Mouse (Mus musculus): ENCODE measurements around the gene Rnf215.
"Not testable (repeated sequence)": the region's sequence is repeated elsewhere in the genome, so short reads cannot be mapped to it uniquely, and the experiment has no call there.

Rnf215 gene

DNA sequence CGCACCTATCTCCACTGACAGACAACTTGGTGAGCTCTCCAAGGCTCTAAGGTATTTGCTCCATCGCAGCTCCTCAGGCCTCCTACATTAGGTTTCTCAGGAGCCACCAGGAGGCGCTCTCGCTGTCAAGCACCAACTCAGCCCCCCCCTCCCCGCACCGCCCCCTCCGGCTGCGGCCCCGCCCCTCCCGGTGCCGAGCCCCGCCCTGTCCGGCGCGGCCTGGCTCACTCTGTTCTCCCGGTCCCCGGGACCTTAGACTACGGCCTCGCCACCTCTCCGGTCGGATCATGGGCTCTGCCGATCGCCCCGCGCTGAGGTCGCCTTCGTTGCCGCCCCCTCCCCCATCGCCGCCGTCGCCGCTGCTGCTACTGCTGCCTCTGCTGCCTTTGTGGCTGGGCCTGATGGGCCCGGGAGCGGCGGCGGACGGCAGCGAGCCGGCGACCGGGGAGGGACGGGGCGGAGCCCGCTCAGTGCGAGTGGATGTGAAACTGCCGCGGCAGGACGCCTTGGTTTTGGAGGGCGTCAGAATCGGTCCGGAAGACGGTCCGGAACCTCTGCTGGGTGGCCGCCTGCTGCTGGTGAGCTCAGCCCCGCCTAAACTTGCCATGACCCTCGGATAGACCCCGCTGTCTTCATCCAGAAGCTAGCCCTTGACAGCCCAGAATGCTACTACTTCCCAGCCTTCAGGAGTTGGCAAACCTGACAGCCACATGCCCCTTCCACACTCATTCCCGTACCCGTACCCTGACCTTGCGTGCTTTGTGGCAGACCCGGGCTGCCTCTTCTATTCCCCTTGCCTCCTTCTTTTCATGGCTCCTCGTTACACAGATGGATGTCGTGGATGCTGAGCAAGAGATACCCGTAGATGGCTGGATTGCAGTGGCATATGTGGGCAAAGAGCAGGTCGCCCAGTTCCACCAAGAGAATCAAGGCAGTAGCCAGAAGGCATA lies at the start of gene Rnf215:
Rnf215 (plus strand) TSS at position 217 of the 950 bp plus-strand sequence.
- no peak for DNase-seq (ENCODE audit: extremely low read depth, low read depth, low spot score)

DNA sequence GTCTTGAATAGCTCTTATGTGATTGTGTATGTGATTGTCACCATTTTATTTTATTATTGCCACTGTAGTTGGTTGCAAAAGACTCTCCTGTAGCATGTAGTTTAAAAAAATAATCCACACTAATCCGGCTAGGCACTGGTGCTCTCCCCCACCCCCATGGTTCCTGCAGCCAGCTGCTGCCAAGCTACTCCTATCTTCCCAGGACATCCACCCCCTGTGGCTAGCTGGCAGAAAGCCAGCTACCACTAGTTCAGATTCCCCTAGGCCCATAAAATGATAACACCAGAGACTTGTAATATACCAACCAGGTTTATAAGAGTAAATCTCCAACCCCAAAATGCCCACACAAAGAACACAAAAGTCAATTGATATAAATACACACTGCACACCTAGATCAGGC lies 48.8 kb upstream of the Rnf215 start:
- no peak for DNase-seq (ENCODE audit: extremely low read depth, low read depth, low spot score)

DNA sequence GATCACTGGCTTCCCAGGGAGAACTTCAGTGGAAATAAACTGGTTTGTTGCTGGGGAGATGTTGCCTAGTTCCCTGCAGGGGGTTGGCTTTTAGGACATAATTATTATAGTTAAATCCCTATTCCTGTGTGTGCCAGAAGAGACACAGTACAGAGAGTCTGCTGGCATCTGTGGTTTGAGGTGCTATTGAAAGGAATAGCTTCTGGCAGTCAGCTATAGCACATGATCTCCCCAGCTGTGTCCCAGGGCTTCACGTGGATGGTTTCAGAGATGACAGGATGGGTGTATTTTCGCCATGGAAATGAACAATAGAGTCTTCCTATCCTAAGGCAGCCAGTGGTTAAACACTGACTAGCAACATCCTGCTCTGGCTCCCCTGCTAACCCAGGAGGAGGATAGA lies 47.7 kb upstream of the Rnf215 start:
- DNase-seq (ENCODE audit: extremely low read depth, low read depth, low spot score), result no peak

DNA sequence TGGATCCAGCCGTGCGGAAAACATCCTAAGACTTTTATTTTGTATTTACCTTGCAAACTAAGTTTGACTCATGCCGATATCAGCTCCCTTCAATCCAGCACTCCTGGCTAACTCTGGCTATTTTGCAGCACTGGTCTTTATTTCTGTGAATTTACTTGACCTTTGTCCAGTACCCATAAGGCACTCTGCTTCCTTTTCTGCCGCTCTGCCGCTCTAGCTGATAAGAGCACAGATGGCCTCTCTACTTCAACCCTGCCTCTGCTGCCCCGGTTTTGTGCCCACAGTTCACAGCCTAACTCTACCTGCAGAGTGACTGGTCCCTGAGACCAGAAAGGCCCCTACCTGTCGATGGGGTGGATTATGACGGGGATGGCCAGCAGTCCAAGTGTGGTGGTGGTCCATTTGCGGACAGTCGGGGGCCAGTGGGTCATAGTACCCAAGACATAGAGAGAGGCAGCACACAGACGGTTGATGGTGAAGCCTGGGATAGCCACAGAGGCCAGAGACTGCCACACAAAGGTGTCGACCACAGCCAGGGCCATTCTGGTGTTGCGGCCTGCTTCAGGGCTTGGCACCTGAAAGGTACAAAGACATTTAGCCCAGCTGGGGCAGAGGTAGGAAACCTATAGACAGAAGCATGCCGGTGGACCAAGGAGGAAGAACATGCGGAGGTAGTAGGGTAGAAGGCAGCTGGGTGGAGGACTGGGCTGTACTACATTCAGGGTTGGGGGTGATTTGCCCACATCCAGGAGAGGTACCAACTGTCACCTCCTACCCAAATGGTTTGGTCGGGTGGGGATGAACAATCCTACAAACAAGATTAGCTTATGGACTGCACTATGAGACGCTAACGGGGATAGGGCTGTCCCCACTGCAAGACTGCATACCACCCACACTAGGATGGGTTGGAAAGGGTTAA lies 41.3 kb upstream of the Rnf215 start:
- DNase-seq (ENCODE audit: extremely low read depth, low read depth, low spot score), result no peak

GRCm38 (mm10) chr11:4094378-4095170 lies 40.4 kb upstream of the Rnf215 start:
- no peak for DNase-seq (ENCODE audit: extremely low read depth, low read depth, low spot score)

DNA sequence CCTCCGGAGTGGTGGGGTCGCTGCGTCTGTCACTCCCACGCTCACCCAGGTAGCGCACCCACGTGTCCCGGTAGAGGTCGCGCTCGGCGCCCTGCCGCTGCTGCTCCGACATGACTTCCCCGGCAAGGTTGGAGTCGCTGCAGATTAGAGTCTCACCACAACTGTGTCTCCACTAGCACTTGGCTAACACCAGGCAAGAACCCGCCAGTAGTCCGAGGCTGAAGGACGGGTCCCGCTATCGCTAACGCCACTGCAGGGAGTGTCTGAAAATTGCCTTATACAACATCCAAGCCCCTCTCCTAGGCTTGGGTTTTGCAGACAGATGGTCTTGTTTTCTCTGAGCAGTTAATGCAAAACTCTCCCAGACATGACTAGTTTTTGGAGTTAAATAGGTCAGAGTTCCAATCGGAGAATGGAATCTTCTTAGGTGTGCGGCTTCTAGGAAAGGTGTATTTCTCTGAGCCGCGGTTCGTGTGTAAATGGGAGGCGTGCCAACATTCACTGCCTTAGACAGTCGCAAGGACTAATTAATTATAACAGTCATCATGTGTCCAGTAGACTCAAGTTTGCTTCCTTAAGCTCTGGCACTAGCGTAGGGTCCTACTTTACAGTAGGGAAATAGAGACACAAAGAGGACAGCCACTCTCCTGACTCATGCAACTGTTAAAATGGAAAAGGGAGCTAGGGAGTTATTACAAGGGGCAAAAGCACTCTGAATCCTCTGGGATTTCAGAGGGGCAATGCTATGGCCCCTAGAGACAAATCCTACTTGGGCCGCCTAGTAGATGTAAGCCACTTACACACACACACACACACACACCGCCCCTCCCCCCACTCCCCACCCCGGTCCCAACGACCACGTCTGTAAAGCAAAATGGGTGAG lies 39.6 kb upstream of the Rnf215 start, which contains the start of gene Mtfp1:
Mtfp1 (minus strand) TSS at position 275 of the 883 bp plus-strand sequence.
- no peak for DNase-seq (ENCODE audit: extremely low read depth, low read depth, low spot score)

DNA sequence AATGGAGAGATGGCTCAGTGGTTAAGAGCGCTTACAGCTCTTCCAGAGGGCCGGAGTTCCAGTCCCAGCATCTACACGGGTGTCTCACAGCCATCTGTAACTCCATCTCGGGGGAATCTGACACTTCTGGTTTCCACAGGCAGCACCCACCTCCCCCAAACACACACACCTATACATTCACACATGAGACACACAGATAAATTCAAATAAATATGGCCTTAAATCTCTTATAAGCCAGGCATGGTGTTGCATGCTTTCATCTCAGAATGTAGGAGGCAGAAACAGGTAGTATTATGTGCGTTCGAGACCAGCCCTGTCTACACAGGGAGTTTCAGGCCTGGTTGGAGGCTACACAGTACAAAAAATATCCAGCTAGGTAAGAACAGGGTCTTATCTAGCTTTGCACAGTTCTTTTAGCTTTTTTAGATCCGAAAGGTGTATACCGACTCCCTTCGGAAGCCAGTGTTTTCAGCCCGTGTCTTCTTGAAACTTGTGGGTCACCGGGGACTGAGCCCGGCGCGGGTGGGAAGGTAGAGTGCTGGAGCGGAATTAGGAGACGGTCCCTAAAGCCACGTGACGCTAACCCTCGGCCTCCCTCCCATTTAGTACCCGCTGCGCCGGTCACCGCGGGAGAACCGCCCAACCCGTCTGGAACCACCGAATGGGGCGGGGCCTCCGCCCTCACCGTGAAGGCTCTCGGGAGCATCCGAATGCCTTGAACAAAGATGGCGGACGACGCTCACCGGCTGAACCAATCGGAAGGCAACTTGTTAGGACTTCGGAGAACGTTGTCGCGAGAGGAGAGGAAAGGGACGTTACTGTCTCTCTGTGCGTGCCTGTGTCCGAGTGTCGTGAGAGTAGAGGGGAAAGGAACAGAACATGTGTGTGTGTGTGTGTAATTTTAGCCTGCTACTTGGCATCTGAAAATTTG lies 38.7 kb upstream of the Rnf215 start:
- DNase-seq (ENCODE audit: extremely low read depth, low read depth, low spot score), result peak; percentile 81

- DNase-seq (ENCODE audit: extremely low read depth, low read depth, low spot score), result no peak
These were observed 37.8 kb upstream of the Rnf215 start for GRCm38 (mm10) chr11:4097091-4097621.

DNA sequence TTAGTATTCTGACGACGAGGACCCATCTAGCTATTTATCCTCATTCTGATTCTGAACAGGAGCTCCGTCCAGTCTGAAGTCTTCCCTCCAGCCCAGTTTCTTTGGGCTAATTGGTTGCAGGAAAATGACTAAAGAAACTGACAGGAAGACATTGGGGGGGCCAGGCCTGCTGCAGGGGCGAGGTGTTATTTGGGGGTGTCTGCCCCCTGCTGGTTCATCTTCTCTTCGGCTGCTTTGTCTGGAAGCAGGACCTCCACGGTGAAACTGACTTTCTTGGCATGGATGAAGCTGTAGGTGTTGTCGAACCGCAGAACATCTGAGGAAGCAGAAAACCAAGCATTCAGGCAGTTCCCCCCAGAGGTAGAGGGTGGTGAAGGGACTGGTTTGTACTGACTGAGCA lies 36.9 kb upstream of the Rnf215 start:
- no peak for DNase-seq (ENCODE audit: extremely low read depth, low read depth, low spot score)

- DNase-seq (ENCODE audit: extremely low read depth, low read depth, low spot score), result no peak
These were observed 36.2 kb upstream of the Rnf215 start for GRCm38 (mm10) chr11:4098816-4099215.

DNA sequence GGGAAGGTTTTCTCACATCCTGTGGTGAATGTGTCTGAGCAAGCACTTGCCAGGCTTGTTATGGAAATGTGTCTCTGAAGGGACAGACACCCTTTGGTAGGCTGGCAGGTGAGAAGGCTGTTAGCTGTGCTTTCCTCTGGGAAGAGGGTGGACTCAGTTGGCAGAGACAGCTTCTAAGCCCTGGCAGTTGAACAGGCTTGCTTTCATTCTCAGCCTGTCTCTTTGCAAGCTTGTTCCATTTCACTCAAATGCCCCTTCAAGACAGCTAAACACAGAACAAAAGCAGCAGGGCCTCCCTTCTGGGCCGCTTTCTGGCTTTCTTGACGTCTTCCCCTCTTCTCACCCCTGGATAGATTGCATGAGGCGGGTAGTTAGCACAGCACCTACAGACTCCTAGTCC lies 35.6 kb upstream of the Rnf215 start:
- DNase-seq (ENCODE audit: extremely low read depth, low read depth, low spot score), result no peak

GRCm38 (mm10) chr11:4101851-4102250 lies 33.2 kb upstream of the Rnf215 start:
- peak; percentile 63 for DNase-seq (ENCODE audit: extremely low read depth, low read depth, low spot score)

DNA sequence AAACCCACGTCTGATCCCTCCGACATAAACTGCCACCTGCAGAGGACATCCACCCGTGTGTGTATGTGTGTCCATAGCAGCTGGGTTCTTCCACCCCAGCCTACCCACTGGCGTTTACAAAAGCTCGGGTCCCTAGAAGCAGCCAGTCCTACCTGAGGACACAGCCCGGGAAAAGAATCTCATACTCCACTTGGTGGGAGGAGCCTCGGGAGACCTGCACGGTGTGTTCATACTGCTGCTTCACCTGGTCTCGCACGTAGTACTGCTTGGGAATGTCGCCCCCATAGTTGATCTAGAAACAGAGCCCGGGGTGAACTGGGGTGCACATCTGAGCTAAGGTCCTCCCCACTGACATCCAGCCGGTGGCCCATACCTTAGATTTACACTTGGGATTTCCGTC lies 31.5 kb upstream of the Rnf215 start:
- DNase-seq (ENCODE audit: extremely low read depth, low read depth, low spot score), result no peak

GRCm38 (mm10) chr11:4104989-4105388 lies 30.0 kb upstream of the Rnf215 start:
- no peak for DNase-seq (ENCODE audit: extremely low read depth, low read depth, low spot score)

DNA sequence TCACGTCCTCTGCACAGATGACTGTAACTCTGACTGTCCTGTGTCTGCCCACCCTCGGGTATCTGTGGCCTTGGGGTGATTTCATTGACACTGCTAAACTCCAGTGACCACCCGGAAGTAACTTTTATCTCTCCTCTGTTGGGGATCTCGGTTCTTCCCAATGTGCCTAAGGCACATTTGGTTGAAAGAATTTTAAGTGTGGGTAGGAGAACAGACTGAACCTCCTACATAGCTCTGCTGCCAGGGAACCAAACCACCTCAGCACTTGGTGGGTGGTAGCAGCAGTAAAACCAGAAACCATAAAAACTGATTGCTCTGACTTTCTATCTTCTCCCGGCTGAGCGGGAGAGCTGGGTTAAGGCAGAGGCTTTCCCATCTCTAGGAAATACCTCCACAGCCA lies 29.6 kb upstream of the Rnf215 start:
- no peak for DNase-seq (ENCODE audit: extremely low read depth, low read depth, low spot score)

- not testable (repeated sequence) for DNase-seq (ENCODE audit: extremely low read depth, low read depth, low spot score)
These were observed 27.1 kb upstream of the Rnf215 start for GRCm38 (mm10) chr11:4107901-4108300.

- DNase-seq (ENCODE audit: extremely low read depth, low read depth, low spot score), result no peak
These were observed 26.3 kb upstream of the Rnf215 start for GRCm38 (mm10) chr11:4108691-4109090.

DNA sequence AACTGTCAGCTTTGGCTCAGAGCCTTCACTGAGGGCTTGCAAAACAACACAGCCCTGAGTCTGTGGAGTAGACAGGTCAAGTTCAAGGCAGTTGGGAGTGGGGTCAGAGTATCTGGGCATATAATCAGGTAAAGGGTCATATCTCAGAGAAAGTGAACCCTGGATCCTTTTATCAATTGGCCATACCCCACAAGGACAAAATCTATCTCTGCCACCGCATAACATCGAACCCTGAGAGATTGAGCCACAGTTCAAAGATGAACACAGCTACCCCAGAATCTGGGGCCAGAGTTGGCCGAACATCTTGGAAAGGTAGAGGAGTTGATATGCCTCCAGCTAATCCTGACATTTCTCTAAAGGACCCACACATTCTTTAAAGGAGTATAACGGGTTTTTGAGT lies 23.0 kb upstream of the Rnf215 start:
- DNase-seq (ENCODE audit: extremely low read depth, low read depth, low spot score), result no peak
